Mouse (Mus musculus) T-helper 1 cell (primary cell): ENCODE data around the gene Plet1.

Source experiments
- in situ Hi-C: fragments of 300-600 bp; cut with MboI, MseI; formaldehyde crosslinking; loops from one replicate; pipeline ENCODE4 v1.15.1; 2025; ENCODE audit warnings: high pct_unique_total_duplicates

Gene Plet1

GRCm38 (mm10) chr9:50494311-50494710 lies at the start of gene Plet1:
TSS of gene Plet1 (plus strand) at chr9:50494525.
- in situ Hi-C loops, result loop anchor here (25.0 kb wide), 1 partner anchor 1268 kb away; the partner anchor contains the start of gene Arhgap20

- in situ Hi-C loops, result no loop called here
Measured at GRCm38 (mm10) chr9:50449048-50449447, 45.3 kb upstream of the Plet1 start.

GRCm38 (mm10) chr9:50451456-50452218 lies 42.7 kb upstream of the Plet1 start:
- in situ Hi-C loops, result loop anchor here (5.0 kb wide), 1 partner anchor 76 kb away; the partner anchor contains the start of gene Pts

GRCm38 (mm10) chr9:50452303-50452775 lies 42.0 kb upstream of the Plet1 start:
- in situ Hi-C loops, result loop anchor here (5.0 kb wide), 1 partner anchor 75 kb away; the partner anchor contains the start of gene Pts

- in situ Hi-C loops, result no loop called here
Measured at GRCm38 (mm10) chr9:50457596-50457995, 36.7 kb upstream of the Plet1 start.

GRCm38 (mm10) chr9:50459537-50459936 lies 34.8 kb upstream of the Plet1 start:
- in situ Hi-C loops, result no loop called here

GRCm38 (mm10) chr9:50462494-50463204 lies 31.7 kb upstream of the Plet1 start:
- in situ Hi-C loops, result no loop called here

GRCm38 (mm10) chr9:50463205-50463508 lies 31.2 kb upstream of the Plet1 start:
- in situ Hi-C loops, result no loop called here

- in situ Hi-C loops, result no loop called here
Measured at GRCm38 (mm10) chr9:50470377-50471100, 23.8 kb upstream of the Plet1 start.

GRCm38 (mm10) chr9:50471181-50471901 lies 23.0 kb upstream of the Plet1 start:
- in situ Hi-C loops, result no loop called here

GRCm38 (mm10) chr9:50475318-50475717 lies 19.0 kb upstream of the Plet1 start:
- in situ Hi-C loops, result loop anchor here (25.0 kb wide), 1 partner anchor 1287 kb away; the partner anchor contains the start of gene Arhgap20

- in situ Hi-C loops, result loop anchor here (25.0 kb wide), 1 partner anchor 1287 kb away; the partner anchor contains the start of gene Arhgap20
Measured at GRCm38 (mm10) chr9:50475745-50476144, 18.6 kb upstream of the Plet1 start.

- in situ Hi-C loops, result loop anchor here (25.0 kb wide), 1 partner anchor 1286 kb away; the partner anchor contains the start of gene Arhgap20
Measured at GRCm38 (mm10) chr9:50476651-50477050, 17.7 kb upstream of the Plet1 start.

- in situ Hi-C loops, result loop anchor here (25.0 kb wide), 1 partner anchor 1285 kb away; the partner anchor contains the start of gene Arhgap20
Measured at GRCm38 (mm10) chr9:50477270-50477669, 17.1 kb upstream of the Plet1 start.

- in situ Hi-C loops, result loop anchor here (25.0 kb wide), 1 partner anchor 1283 kb away; the partner anchor contains the start of gene Arhgap20
Measured at GRCm38 (mm10) chr9:50478826-50479225, 15.5 kb upstream of the Plet1 start.

GRCm38 (mm10) chr9:50479476-50479875 lies 14.8 kb upstream of the Plet1 start:
- in situ Hi-C loops, result loop anchor here (25.0 kb wide), 1 partner anchor 1283 kb away; the partner anchor contains the start of gene Arhgap20

- in situ Hi-C loops, result loop anchor here (25.0 kb wide), 1 partner anchor 1280 kb away; the partner anchor contains the start of gene Arhgap20
Measured at GRCm38 (mm10) chr9:50482743-50483142, 11.6 kb upstream of the Plet1 start.

GRCm38 (mm10) chr9:50485521-50485920 lies 8.8 kb upstream of the Plet1 start:
- in situ Hi-C loops, result loop anchor here (25.0 kb wide), 1 partner anchor 1277 kb away; the partner anchor contains the start of gene Arhgap20

GRCm38 (mm10) chr9:50490836-50491235 lies 3.5 kb upstream of the Plet1 start:
- in situ Hi-C loops, result loop anchor here (25.0 kb wide), 1 partner anchor 1271 kb away; the partner anchor contains the start of gene Arhgap20

- in situ Hi-C loops, result loop anchor here (25.0 kb wide), 1 partner anchor 1271 kb away; the partner anchor contains the start of gene Arhgap20
Measured at GRCm38 (mm10) chr9:50491531-50492045, 2.7 kb upstream of the Plet1 start.
